Mouse (Mus musculus): Measurements from ENCODE around the gene Ddi1. TPM values are rescaled to one million over a fixed set of nuclear protein-coding genes. Genes with fewer than 3 reads are reported as not detected.
"Not testable (repeated sequence)": the region's sequence is repeated elsewhere in the genome, so short reads cannot be mapped to it uniquely, and the experiment has no call there.

Ddi1 gene
- polyA plus RNA-seq, 1 experiment from 2014 or later = 0.08 TPM

GRCm38 (mm10) chr9:6276395-6276794 lies 6.7 kb upstream of the Ddi1 start:
- Histone ChIP-seq H3K36me3 (ENCODE audit: control insufficient read depth, insufficient read depth, low read length) (no peaks in the 10 kb centered on the region), H3K4me3 (ENCODE audit: low read depth, low read length) (no peak overlapping the region), H3K4me2 (replicated peaks; ENCODE audit: low read depth, low read length) (no peak overlapping the region), H3K27ac (ENCODE audit: low read depth, low read length) (no peak overlapping the region), H3K4me1 (replicated peaks; ENCODE audit: control insufficient read depth, insufficient read depth, low read length) (no peaks in the 10 kb centered on the region), H3K27me3 (ENCODE audit: control insufficient read depth, insufficient read depth, low read length) (no peaks in the 10 kb centered on the region), H3K9me3 (ENCODE audit: control insufficient read depth, low read length) (no peaks in the 10 kb centered on the region), H3K9ac (ENCODE audit: low read depth, low read length) (no peak overlapping the region)
- ATAC-seq (ENCODE audit: low FRiP score) (no peak), DNase-seq (ENCODE audit: low spot score) (no peak)
- WGBS = 92% methylated on average over 1 of the region's 1 CpGs

- Histone ChIP-seq H3K9me3 (ENCODE audit: control insufficient read depth, low read length) (no peaks in the 10 kb centered on the region), H3K27me3 (ENCODE audit: control insufficient read depth, insufficient read depth, low read length) (no peaks in the 10 kb centered on the region), H3K9ac (ENCODE audit: low read depth, low read length) (no peak overlapping the region), H3K4me3 (ENCODE audit: low read depth, low read length) (no peak overlapping the region), H3K4me1 (replicated peaks; ENCODE audit: control insufficient read depth, insufficient read depth, low read length) (no peaks in the 10 kb centered on the region), H3K4me2 (replicated peaks; ENCODE audit: low read depth, low read length) (no peak overlapping the region), H3K27ac (ENCODE audit: low read depth, low read length) (no peak overlapping the region), H3K36me3 (ENCODE audit: control insufficient read depth, insufficient read depth, low read length) (no peaks in the 10 kb centered on the region)
- 90% methylated on average over 2 of the region's 2 CpGs for WGBS
- DNase-seq (ENCODE audit: low spot score) (no peak), ATAC-seq (ENCODE audit: low FRiP score) (no peak)
Observed at GRCm38 (mm10) chr9:6264820-6265219, 4.8 kb downstream of the Ddi1 start.

GRCm38 (mm10) chr9:6257072-6257471 lies 12.6 kb downstream of the Ddi1 start:
- H3K4me1 ChIP-seq (replicated peaks; ENCODE audit: control insufficient read depth, insufficient read depth, low read length) = no peaks in the 10 kb centered on the region
- no peaks in the 10 kb centered on the region for H3K27me3 ChIP-seq (ENCODE audit: control insufficient read depth, insufficient read depth, low read length)
- no peak for ATAC-seq (ENCODE audit: low FRiP score)
- H3K36me3 ChIP-seq (ENCODE audit: control insufficient read depth, insufficient read depth, low read length) = no peaks in the 10 kb centered on the region
- H3K9me3 ChIP-seq (ENCODE audit: control insufficient read depth, low read length) = no peaks in the 10 kb centered on the region
- no peak overlapping the region for H3K9ac ChIP-seq (ENCODE audit: low read depth, low read length)
- no peak overlapping the region for H3K27ac ChIP-seq (ENCODE audit: low read depth, low read length)
- H3K4me2 ChIP-seq (replicated peaks; ENCODE audit: low read depth, low read length) = no peak overlapping the region
- no peak overlapping the region for H3K4me3 ChIP-seq (ENCODE audit: low read depth, low read length)
- no peak for DNase-seq (ENCODE audit: low spot score)

- WGBS = 90% methylated on average over 2 of the region's 2 CpGs
- ATAC-seq (ENCODE audit: low FRiP score) = no peak
Observed at GRCm38 (mm10) chr9:6251990-6252389, 17.7 kb downstream of the Ddi1 start.

GRCm38 (mm10) chr9:6250320-6250719 lies 19.3 kb downstream of the Ddi1 start:
- Histone ChIP-seq H3K27ac (ENCODE audit: low read depth, low read length) (no peak overlapping the region), H3K4me3 (ENCODE audit: low read depth, low read length) (no peak overlapping the region), H3K9ac (ENCODE audit: low read depth, low read length) (no peak overlapping the region), H3K4me1 (replicated peaks; ENCODE audit: control insufficient read depth, insufficient read depth, low read length) (no peaks in the 10 kb centered on the region), H3K4me2 (replicated peaks; ENCODE audit: low read depth, low read length) (no peak overlapping the region), H3K9me3 (ENCODE audit: control insufficient read depth, low read length) (no peaks in the 10 kb centered on the region), H3K36me3 (ENCODE audit: control insufficient read depth, insufficient read depth, low read length) (no peaks in the 10 kb centered on the region), H3K27me3 (ENCODE audit: control insufficient read depth, insufficient read depth, low read length) (no peaks in the 10 kb centered on the region)
- WGBS = 74% methylated on average over 1 of the region's 1 CpGs
- ATAC-seq (ENCODE audit: low FRiP score) (no peak), DNase-seq (ENCODE audit: low spot score) (no peak)

More at GRCm38 (mm10) chr9:6251990-6252389, 17.7 kb downstream of the Ddi1 start:
- DNase-seq (ENCODE audit: low spot score) = no peak
- Histone ChIP-seq H3K27ac (ENCODE audit: low read depth, low read length) (no peak overlapping the region), H3K9me3 (ENCODE audit: control insufficient read depth, low read length) (no peaks in the 10 kb centered on the region), H3K4me3 (ENCODE audit: low read depth, low read length) (no peak overlapping the region), H3K4me2 (replicated peaks; ENCODE audit: low read depth, low read length) (no peak overlapping the region), H3K27me3 (ENCODE audit: control insufficient read depth, insufficient read depth, low read length) (no peaks in the 10 kb centered on the region), H3K36me3 (ENCODE audit: control insufficient read depth, insufficient read depth, low read length) (no peaks in the 10 kb centered on the region), H3K4me1 (replicated peaks; ENCODE audit: control insufficient read depth, insufficient read depth, low read length) (no peaks in the 10 kb centered on the region), H3K9ac (ENCODE audit: low read depth, low read length) (no peak overlapping the region)

- H3K36me3 ChIP-seq (ENCODE audit: control insufficient read depth, insufficient read depth, low read length); H3K9me3 ChIP-seq (ENCODE audit: control insufficient read depth, low read length); H3K4me1 ChIP-seq (replicated peaks; ENCODE audit: control insufficient read depth, insufficient read depth, low read length); ATAC-seq (ENCODE audit: low FRiP score); H3K4me2 ChIP-seq (replicated peaks; ENCODE audit: low read depth, low read length); H3K4me3 ChIP-seq (ENCODE audit: low read depth, low read length); DNase-seq (ENCODE audit: low spot score); H3K27ac ChIP-seq (ENCODE audit: low read depth, low read length); H3K27me3 ChIP-seq (ENCODE audit: control insufficient read depth, insufficient read depth, low read length); H3K9ac ChIP-seq (ENCODE audit: low read depth, low read length): not testable (repeated sequence)
- whole genome bisulfite sequencing = 85% methylated on average over 1 of the region's 1 CpGs
Observed at GRCm38 (mm10) chr9:6235982-6236381, 33.7 kb downstream of the Ddi1 start.

- Histone ChIP-seq H3K9me3 (ENCODE audit: control insufficient read depth, low read length) (no peaks in the 10 kb centered on the region), H3K9ac (ENCODE audit: low read depth, low read length) (no peak overlapping the region), H3K4me3 (ENCODE audit: low read depth, low read length) (no peak overlapping the region), H3K36me3 (ENCODE audit: control insufficient read depth, insufficient read depth, low read length) (no peaks in the 10 kb centered on the region), H3K27me3 (ENCODE audit: control insufficient read depth, insufficient read depth, low read length) (no peaks in the 10 kb centered on the region), H3K27ac (ENCODE audit: low read depth, low read length) (no peak overlapping the region), H3K4me2 (replicated peaks; ENCODE audit: low read depth, low read length) (no peak overlapping the region), H3K4me1 (replicated peaks; ENCODE audit: control insufficient read depth, insufficient read depth, low read length) (no peaks in the 10 kb centered on the region)
- ATAC-seq (ENCODE audit: low FRiP score) = no peak
- no peak for DNase-seq (ENCODE audit: low spot score)
- WGBS = 79% methylated on average over 1 of the region's 1 CpGs
Observed at GRCm38 (mm10) chr9:6217505-6217904, 52.1 kb downstream of the Ddi1 start.

- Histone ChIP-seq H3K4me2 (replicated peaks; ENCODE audit: low read depth, low read length) (no peak overlapping the region), H3K27ac (ENCODE audit: low read depth, low read length) (no peak overlapping the region), H3K27me3 (ENCODE audit: control insufficient read depth, insufficient read depth, low read length) (no peaks in the 10 kb centered on the region), H3K36me3 (ENCODE audit: control insufficient read depth, insufficient read depth, low read length) (no peaks in the 10 kb centered on the region), H3K9me3 (ENCODE audit: control insufficient read depth, low read length) (no peaks in the 10 kb centered on the region), H3K4me1 (replicated peaks; ENCODE audit: control insufficient read depth, insufficient read depth, low read length) (no peaks in the 10 kb centered on the region), H3K9ac (ENCODE audit: low read depth, low read length) (no peak overlapping the region), H3K4me3 (ENCODE audit: low read depth, low read length) (no peak overlapping the region)
- no peak for ATAC-seq (ENCODE audit: low FRiP score)
- 67% methylated on average over 5 of the region's 5 CpGs for WGBS
- DNase-seq (ENCODE audit: low spot score) = no peak
Observed at GRCm38 (mm10) chr9:6212862-6213261, 56.8 kb downstream of the Ddi1 start.
